Mouse (Mus musculus) heart, embryonic 13.5 days (tissue): Measurements from ENCODE around the gene Mup9. TPM values are rescaled to one million over a fixed set of nuclear protein-coding genes. Genes with fewer than 3 reads are reported as not detected.
"Not testable (repeated sequence)": the region's sequence is repeated elsewhere in the genome, so short reads cannot be mapped to it uniquely, and the experiment has no call there.

ENCODE experiments used
- ATAC-seq: fragments of 200-750 bp; cut with Nextera tagmentation; 2 replicates; pipeline ENCODE4 v1.8.0; 2017; ENCODE audit warnings: moderate TSS enrichment; ENCODE audit not compliant: insufficient number of reproducible peaks, low FRiP score, low TSS enrichment; ENCODE audit errors: extremely low read depth
- H3K27ac ChIP-seq: fragments of 300-500 bp; sonication (generic); replicated peaks from 2 replicates; pipeline ENCODE4 v1.5.1; 2015; ENCODE audit warnings: moderate library complexity, mild to moderate bottlenecking, inconsistent platforms
- H3K27me3 ChIP-seq: fragments of 300-500 bp; sonication (generic); replicated peaks from 2 replicates; pipeline ENCODE4 v1.6.1; 2015; ENCODE audit warnings: mild to moderate bottlenecking, inconsistent platforms
- H3K36me3 ChIP-seq: fragments of 300-500 bp; sonication (generic); 2 replicates; pipeline ENCODE4 v1.6.1; 2015; ENCODE audit warnings: mild to moderate bottlenecking, inconsistent platforms
- H3K4me1 ChIP-seq: fragments of 300-500 bp; sonication (generic); 2 replicates; pipeline ENCODE4 v1.6.1; 2015; ENCODE audit warnings: inconsistent platforms
- H3K4me2 ChIP-seq: fragments of 300-500 bp; sonication (generic); 2 replicates; pipeline ENCODE4 v1.6.1; 2015; ENCODE audit warnings: inconsistent platforms, mild to moderate bottlenecking, moderate library complexity
- H3K4me3 ChIP-seq: fragments of 300-500 bp; sonication (generic); 2 replicates; pipeline ENCODE4 v1.5.1; 2015; ENCODE audit warnings: moderate library complexity, mild to moderate bottlenecking, inconsistent platforms
- H3K9ac ChIP-seq: fragments of 300-500 bp; sonication (generic); 2 replicates; pipeline ENCODE4 v1.6.1; 2015; ENCODE audit warnings: inconsistent platforms, mild to moderate bottlenecking, moderate library complexity
- H3K9me3 ChIP-seq: fragments of 300-500 bp; sonication (generic); 2 replicates; pipeline ENCODE4 v1.6.1; 2016; ENCODE audit warnings: inconsistent platforms
- WGBS: fragments of 180-500 bp; shearing (Covaris S2); methylation state at CpG from one replicate; pipeline ENCODE4 v1.1.7; 2015; ENCODE audit warnings: mixed read lengths; 5-methylcytosine and 5-hydroxymethylcytosine counted together
- polyA plus RNA-seq: library from polyadenylated mRNA; unstranded; fragments of >200 nt; fragmentation: Nextera tagmentation; extraction: Ambion mirVana; gene quantifications from 2 replicates; pipeline ENCODE4 v1.2.1, GENCODE M21; 2015

Gene Mup9
- polyA plus RNA-seq: not detected in 2 replicates

DNA sequence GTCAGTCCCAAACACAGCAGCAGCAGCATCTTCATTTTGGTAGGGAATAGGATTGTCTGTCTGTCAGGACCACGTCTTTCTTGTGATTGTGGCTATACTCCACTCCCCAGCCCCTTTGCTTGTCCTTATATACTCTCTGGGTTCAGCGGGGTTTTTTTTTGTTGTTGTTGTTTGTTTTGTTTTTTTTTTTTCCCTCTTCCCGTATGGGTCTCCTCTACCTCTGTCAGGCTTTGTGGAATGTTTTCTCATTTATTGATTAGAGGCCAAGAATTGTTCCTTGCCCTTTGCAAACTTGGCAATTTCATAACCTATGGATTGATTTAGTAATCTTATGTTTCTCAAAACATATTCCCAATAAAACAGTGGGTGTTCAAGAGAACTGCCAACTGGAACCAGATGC lies at the start of gene Mup9:
Gene Mup9, minus strand, starts transcription at position 101 of the 400 bp plus-strand sequence.
- 66% methylated on average over 3 of the region's 3 CpGs for WGBS
- not testable (repeated sequence) for H3K4me3 ChIP-seq

More for the DNA sequence above, at the start of gene Mup9:
- not testable (repeated sequence) for H3K27ac ChIP-seq, H3K27me3 ChIP-seq, ATAC-seq, H3K4me2 ChIP-seq, H3K9me3 ChIP-seq, H3K36me3 ChIP-seq, H3K9ac ChIP-seq, H3K4me1 ChIP-seq

Other genes with a start within 250 kb of the Mup9 start
- gene Mup8, start 199.4 kb downstream of the Mup9 start, polyA plus RNA-seq: not detected in 2 replicates
- not detected in 2 replicates for gene Mup1, start 80.0 kb upstream of the Mup9 start, polyA plus RNA-seq
- not detected in 2 replicates for gene Mup10, start 160.2 kb upstream of the Mup9 start, polyA plus RNA-seq
- gene Mup11, start 240.5 kb upstream of the Mup9 start, polyA plus RNA-seq: not detected in 2 replicates